Mouse (Mus musculus) kidney, adult 9 months (tissue): ENCODE results near the gene Tnfrsf11a.
"Not testable (repeated sequence)": the region's sequence is repeated elsewhere in the genome, so short reads cannot be mapped to it uniquely, and the experiment has no call there.

Experiments used
- DNase-seq: peaks from one replicate; pipeline ENCODE4 v3.0.0; 2022

Tnfrsf11a gene

DNA sequence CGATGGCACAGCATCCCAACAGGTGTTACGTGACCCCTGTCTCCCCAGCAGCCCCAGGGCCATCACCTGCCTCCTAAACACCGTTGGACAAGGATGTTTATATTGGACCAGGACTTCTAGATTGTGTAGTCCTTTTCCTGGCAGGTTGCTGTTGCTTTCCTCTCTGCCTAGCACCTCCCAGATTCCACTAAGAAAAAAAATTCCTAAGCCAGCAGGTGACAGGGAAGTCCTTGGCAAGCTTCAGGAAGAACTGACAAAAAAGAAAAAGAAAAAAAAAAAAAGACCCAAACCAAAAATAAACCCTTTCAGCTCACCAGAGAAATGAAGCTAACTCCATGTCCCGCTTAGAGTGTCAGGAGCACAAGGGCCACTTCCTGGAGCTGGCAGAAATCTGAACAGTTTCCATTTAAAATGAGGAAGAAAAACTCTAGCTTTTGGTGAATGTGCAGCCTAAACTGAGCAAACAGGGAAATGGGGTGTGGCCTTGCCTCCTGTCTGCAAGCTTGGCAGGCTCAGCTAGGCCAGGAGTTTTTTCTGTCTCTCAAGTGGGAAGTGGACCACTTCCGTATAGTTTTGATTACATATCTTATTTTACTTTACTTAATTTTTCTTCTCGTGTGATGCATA lies 6.3 kb downstream of the Tnfrsf11a start:
- DNase-seq: peak; percentile 53

DNA sequence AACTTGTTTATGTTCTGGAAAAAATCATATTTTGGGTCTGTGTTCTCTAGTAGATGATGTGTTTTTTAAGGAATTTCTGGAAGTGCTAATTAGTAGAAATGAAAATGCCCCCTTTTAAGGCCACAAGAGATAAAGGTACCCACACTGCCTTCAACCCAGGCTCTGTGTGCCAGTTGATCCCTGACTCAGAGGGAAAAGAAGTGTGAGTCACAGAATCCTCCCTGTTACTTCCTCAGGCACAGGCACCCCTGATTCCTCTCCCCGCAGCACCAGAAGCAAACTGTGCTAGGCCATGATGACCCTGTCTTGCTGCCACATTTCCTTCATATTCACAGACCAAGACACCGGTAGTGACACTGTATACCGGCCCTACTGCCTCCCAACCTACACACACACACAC lies 9.6 kb downstream of the Tnfrsf11a start:
- DNase-seq: no peak

DNA sequence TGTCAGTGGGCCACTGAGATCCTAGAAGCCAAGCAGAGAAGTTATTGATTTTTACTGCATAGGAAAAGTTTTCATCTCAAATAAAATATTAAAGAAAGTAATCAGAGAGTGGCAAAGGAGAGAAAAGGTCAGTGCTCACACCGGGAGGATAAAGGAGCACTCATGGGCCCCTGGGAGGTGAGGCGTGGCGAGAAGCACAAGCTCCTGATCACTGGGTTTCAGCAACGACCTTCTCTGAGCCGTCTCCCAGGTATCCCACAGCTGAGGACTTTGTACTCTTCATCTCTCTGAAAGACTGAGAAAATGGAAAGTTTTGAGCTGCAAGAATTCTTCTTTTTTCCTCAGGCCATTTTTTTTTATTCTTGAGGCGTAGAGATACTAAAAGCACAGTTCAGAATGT lies 14.2 kb downstream of the Tnfrsf11a start:
- DNase-seq: peak; percentile 27

DNA sequence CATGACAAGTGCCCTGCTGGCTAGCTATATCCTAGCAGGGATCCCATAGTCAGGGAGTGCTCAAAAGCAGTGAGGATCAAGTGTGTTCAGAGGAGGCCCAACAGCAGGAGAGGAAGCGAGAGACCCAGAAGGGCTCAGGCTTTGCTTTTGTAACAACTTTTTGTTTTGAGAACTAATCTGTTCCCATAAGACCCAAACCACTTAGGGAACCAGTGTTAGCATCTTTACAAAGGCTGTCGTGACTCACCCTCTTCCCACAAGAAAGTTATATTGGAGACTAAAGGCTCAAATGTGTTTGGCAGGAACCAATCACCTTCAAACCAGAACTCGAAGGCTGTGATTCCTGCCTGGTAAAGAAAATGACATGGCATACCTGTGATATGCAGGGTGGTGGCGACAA lies 15.2 kb downstream of the Tnfrsf11a start:
- no peak for DNase-seq

DNA sequence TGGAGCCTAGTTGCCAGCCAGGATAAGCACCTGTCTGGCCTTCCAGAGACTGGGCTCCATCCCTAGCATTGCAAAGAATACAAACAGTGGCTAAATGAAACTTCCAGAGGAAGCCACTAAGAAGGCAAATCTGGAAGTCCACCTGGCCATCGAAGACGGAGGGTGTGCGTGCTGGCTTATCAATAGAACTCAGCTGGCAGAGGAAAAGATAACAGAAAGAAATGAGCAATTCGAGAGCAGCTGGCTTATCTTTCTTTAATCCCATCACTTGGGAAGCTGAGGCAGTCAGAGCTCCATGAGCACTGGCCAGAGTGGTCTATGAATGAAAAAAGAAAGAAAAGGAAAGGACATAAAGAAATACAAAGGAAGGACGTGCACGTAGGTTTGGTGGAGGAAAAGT lies 20.1 kb downstream of the Tnfrsf11a start:
- no peak for DNase-seq

DNA sequence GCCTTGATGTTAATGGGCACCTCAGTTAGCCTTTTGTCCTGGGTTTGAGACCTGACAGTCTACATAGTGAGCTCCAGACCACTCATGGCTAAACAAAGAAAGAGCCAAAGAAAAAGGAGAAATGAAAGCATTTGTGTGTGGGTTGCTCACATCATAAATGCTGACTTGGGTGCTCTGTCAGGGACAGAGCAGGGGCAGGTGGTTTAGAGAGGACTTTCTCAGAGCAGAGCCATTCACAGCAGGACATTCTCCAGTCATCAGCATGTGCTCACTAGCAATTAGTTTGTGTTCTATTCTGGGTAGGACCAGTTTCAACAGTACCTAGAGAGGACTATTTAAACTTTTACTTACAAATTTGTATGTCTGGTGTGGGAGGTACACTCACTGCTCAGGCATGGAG lies 20.7 kb downstream of the Tnfrsf11a start:
- no peak for DNase-seq

DNA sequence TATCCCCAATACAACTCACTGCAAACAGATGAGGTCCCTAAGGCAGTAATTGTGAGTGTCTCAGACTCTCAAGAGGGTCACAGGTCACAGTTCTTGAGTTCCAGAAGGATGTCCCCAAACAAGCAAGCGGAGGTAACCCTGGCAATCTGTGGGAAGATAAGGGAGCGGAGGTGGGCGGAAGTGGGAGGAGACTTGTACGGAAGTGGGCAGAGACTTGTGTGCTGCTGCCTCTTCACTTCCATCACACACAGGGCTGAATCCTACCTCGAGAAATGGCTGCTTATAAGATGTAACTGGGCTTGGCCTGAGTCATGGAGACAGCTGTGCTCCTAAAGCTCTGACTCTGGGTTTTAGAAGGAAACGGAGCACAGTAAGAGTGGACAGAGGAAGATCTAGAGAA lies 22.4 kb downstream of the Tnfrsf11a start:
- DNase-seq: no peak

DNA sequence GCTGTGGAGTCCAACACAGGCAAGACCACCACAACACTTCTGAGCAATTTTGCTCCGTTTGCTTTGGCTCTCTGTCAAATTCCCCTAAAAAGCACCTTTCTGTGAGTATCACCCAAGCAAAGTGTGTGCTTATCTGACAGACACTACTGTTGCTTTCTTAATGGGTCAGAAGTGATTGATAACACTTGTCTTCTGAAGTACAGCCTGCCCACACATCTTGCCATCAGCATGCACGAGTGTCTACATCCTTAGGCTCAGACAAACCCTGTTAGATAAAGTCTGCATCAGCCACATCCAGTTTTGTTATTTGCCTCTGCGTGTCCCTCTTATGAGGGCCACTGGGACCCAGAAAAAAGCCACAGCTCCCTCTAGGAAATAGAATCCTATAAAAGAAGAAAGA lies 23.8 kb downstream of the Tnfrsf11a start:
- no peak for DNase-seq

DNA sequence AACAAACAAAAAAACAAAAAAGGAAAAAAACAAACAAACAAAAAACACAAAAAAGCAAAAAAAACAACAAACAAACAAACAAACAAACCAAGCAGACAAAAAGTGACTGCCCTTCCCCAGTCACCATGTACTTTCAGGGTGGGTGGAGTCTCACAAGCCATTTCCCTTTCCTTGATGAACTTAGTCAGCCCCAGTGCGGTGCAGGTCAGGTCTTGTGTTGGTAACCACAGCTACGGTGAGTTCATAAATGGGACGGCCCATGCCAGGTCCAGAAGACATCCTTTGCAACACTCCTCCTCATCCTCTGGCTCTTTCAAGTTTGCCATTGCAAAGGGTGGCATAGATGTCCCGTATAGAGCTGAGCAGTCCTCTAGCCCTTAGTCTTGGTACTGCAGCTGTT lies 25.0 kb downstream of the Tnfrsf11a start:
- DNase-seq: no peak

DNA sequence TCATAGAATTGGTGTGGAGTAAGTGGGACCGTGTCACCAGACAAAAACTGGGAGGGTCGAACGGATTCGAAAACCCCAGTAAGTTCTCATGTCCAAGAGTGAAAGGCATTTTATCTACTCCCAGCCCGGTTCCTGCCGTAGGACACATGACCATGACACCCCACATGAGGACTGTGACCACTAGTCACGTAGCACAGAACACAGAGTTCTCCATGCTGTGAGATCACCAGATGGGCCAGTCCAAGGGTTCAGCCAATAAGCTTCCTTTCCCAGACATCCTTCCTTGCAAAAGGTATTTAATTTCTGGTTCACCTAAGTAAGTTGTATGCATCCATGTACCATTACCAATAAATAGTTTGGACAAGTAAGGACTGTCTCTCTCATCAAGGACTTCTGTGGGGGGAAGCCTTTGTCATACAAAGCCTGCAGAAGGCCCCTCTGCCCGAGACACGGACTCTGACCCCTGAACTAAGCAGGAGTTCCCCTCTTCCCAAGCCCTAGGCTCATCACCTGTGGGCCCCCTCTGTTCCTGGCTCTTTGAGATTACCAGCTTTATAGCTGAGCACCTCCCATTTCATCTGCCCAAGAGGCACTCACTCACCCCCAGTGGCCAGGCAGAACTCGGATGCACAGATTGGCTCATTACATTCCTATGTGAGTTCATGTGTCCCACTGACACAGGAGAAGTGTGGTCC lies 26.7 kb downstream of the Tnfrsf11a start:
- DNase-seq: no peak

DNA sequence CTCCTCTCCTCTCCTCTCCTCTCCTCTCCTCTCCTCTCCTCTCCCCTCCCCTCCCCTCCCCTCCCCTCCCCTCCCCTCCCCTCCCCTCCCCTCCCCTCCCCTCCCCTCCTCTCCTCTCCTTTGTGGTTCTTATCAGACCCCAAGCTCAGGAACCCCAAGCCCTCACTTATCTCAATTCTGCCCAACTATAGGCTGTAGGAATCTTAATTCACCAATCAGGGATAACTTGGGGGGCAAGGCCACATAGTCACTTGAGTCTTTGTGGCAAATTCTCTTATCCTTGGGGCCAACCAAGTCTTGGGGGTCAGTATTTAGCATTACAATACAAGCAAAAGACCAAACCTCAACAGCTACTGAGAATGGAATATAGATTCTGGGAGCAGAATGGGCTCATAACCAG lies 31.5 kb downstream of the Tnfrsf11a start:
- DNase-seq: not testable (repeated sequence)

DNA sequence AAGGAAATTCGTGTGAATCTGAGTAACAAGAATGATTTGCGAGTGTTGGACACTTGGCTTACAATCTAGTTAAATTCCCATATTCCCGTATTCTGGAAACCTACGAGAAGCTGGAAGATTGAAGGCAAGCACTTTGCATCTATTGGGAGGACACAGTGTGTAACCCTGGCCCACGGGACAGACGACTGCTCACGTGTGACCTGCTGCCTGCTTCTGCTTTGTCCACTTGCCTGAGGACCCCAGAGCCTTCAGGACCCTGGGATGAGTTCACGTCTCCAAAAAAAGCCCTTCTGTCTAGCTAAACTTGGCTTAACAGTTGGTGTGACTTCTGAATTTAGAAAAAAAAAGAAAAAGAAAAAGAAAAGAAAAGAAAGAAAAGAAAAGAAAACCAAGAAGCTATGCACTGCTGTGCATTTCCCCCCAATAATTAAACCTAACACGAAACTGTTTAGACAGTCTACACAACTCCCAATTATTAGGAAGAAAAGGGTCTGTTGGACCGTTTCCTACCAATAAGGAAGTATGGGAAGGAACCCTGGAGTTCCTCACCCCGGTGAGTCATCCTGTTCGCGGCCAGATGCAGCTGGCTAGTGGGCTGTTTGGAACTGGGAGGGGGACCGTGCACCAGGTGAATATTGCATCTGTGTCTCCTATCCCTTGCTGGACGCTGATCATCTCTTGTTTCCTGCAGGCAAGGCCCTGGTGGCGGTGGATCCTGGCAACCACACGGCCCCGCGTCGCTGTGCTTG lies 32.6 kb downstream of the Tnfrsf11a start:
- DNase-seq: no peak

DNA sequence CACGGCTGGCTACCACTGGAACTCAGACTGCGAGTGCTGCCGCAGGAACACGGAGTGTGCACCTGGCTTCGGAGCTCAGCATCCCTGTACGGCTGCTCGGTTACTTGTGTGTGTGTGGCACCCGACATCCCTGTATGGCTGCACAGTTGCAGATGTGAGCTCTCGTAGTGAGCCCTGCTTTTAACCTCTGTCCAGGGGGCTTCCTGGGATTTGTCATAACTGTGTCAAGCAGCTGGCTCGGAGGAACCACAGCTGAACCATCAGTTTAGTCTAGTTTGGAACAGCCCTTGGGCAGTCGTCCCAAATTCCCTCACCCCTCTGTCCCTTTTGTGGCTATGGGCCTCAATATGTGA lies 33.2 kb downstream of the Tnfrsf11a start:
- DNase-seq: no peak

DNA sequence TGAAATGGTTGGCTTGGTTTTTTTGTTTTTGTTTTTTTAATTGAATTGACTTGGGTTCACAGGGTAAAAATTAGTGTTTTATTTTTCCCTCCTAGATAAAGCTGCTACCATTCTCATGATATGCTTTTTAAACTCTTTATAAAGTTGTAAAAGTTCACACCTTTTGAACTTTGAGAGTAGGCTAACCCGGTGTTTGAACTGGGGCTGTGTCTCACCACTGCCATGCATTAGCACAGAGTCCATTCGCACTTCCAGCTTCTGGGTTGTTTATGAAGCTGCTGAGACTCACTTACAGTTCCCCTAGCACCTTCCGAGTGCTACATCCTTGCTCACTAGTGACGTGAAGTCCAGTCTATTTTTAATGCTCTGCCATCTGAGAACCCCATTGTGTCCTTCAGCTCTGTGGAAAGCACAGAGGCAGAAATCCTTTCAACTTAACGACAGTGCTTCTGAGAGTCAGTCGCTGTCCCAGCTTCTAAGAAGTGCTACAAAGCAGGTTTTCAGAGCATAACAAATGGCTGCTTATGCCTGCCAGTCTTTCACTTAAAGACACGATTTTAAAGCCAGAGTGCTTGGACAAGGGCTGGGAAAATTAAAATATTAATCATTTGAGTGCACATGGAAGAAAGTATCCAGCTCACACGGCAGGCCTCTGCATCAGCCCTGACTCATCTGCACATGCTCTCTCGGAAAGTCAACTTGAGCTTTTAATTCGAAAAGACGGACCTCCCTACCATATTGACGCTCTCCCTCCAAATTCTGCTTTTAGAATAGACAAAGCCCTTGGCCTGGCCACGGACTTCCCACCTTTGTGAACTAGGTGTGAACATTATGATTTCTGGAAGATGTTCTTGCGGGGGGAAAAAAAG lies 34.1 kb downstream of the Tnfrsf11a start:
- no peak for DNase-seq

DNA sequence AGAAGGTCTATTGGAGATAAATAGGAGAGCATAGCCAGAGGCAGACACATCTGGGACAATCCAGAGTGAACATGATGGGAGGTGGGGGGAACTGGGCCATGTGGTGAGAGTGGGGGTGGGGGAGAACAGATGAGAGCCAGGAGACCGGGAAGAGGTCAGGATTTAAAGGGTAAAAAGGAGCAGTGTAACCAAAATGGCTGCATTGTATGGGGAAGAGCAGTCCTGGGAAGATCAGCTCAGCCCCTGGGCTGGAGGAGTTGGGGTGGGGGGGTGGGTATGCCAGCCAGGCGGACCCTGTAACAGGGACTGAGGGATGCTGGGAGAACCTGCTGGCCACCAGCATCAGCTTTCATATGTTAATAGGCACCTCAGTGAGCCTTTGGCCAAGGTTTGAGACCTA lies 34.8 kb downstream of the Tnfrsf11a start:
- no peak for DNase-seq

DNA sequence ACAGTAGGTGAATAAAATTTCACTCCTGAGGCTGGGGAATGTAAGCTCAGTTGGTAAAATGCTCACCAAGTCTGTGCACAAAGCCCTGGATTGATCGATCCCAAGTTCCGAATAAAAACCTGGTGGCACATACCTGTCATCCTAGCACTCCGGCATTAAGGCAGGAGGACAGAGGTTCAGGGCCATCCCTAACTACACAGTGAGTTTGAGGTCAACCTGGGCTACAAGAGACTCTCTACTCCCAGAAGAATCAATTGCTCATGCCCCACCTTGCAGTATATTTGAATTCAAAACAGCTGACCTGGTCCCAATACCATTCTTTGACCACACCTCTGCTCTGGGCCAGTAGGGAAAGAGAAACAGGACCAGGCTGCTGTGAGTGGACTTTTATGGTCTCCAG lies 35.2 kb downstream of the Tnfrsf11a start:
- no peak for DNase-seq

DNA sequence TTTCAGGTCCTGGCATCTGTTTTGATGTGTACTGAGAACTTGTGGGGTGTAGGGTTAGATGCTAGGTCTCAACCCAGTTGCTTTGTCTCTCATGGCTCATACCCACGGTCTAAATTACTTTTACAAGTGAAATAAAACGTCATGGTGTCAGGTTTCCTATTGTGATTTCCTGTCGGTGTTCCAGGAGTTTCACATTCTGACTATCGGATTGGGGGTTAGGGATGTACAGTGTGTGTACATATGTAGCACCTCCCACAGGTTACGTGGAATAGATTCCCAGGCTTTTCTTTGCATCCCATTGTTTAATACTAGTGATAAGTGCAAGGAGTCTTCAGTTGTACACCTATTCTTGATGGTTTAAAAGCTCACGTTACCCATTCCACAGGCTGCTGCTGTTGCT lies 38.5 kb downstream of the Tnfrsf11a start:
- no peak for DNase-seq

DNA sequence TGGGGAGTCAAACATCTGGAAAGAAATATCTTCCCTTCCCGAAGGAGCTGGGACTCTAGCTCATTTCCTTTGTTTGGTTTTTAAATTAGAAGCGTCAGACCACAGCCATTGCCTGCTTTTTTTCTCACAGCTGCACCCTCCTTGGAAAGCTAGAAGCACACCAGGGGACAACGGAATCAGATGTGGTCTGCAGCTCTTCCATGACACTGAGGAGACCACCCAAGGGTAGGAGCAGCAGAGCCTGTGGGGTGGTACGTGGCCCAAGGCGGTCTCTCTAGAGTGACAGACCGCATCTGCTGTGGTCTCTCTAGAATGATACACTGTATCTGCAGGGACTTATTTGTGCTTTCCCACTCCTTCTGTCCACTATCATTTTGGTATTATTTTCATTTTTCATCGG lies 39.2 kb downstream of the Tnfrsf11a start:
- no peak for DNase-seq

DNA sequence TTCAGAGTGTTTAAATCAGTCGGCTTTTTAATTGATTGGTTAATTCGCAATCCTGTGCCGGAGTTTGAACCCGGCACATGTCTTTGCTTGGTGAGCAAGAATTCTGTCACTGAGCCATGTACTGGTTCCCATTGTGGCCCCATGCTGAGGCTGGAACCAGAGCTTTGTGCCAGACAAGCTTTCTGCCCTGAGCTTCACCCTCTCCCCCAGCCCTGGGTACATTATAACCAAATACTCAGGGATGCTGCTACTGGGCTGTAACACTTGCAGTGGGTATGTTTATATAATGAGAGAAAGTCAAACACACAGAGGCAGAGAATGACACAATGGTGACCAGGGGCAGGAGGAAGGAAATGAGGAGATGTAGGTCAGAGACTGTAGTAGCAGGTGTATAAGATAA lies 43.8 kb downstream of the Tnfrsf11a start:
- peak; percentile 87 for DNase-seq

DNA sequence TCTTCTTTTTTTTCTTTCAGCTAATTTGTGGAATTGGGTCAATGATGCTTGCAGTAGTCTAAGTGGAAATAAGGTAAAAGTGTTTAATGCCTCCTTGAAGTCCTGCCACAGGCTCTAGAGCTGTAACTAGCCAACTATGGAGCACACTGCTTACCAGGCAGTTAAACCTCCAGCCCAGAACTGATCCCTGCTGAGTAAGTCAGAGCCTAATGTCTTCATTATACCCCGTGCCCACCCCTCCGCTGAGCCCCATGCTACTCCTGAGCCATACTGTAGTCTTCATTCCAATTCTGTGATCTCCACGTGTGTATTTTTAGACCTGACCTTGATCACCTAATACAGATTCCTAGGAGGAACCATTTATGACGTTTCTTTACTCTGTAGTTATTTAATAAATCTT lies 44.5 kb downstream of the Tnfrsf11a start:
- DNase-seq: no peak

DNA sequence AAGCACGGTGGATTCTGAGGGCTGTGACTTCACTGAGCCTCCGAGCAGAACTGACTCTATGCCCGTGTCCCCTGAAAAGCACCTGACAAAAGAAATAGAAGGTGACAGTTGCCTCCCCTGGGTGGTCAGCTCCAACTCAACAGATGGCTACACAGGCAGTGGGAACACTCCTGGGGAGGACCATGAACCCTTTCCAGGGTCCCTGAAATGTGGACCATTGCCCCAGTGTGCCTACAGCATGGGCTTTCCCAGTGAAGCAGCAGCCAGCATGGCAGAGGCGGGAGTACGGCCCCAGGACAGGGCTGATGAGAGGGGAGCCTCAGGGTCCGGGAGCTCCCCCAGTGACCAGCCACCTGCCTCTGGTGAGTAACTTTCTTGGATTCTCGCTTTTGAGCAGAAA lies 46.9 kb downstream of the Tnfrsf11a start:
- no peak for DNase-seq

DNA sequence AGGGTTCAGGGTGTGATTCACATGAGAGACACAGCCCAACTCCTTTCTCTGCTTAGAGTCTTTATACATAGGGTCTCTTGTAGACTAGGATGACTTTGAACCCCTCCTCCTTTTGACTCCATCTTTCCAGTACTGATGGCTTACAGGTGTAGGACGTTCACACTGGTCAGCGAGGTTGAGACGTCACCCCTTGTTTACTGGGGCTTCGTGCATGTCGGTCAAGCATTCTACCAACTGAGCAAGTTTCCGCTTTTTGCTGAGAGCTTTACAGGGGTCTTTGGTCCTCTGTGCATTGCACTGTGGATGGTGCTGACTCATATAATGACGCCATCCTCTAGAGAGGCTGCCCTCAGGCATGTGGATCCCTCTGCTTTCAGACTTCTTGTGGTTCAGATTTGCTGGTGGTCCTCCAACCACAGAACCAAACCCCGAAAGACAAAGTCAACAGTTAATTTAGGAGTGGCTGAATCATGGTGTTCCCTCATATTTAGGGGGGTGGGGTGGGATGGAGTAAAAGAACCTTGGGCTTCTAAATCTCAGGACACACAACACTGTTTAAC lies 47.3 kb downstream of the Tnfrsf11a start:
- no peak for DNase-seq

DNA sequence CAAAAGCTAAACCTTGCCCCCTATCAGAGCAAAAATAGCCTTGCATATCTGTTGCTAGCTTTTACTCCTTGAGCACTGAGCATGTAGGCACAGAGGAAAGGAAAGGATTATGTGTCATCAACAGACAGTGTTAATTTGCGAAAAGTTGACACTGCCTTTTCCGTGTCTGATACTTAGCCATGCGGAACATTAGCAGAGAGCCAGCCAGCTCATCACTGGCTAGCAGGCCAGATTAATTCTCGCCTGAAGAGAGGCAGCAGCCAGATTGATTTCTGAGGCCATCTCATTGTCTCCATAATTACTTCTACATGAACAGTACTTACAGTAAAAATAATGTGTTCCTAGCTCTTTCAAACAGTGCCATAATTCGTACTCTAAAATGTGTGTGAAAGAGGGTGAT lies 48.7 kb downstream of the Tnfrsf11a start:
- no peak for DNase-seq
